Mouse (Mus musculus) frontal cortex, postnatal 25 days (tissue): ENCODE measurements around the gene Crat.
A peak's percentile ranks its signal among the peaks of the same experiment; 100 is the strongest.

Experiments
- DNase-seq, 2 experiments: peaks; one replicate each; pipeline ENCODE4 v3.0.0; 2022; ENCODE audit warnings: low spot score in 2 of 2

Crat gene

DNA sequence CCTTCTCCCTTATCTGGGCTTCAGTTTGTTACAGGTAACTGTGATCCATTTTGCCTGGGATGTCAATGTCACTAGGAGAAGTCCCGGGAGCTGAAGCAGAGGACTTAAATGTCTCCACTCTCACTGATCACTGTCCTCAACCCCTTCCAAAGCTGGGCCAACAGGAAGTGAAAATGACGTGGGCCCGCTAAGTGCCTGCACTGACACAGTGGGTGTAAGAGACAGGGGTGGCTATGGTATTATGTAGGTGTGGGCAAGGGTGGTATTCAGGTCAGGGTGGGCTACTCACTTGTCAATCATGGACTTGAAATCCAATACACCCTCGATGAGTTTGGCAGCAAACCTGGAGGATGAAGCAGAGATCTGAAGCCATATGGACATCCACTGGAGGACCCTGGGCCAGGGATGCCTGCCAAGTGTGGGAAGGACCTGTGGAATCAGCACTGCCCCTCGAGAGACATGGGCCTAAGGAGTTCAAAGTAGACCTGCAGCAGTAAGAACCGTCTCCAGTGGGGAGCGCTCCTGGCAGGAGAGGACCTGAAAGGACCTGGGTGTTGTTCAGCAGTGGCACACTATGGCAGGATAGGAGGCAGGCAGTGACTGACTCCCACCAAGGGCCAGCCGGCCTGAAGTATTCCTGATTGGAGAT lies 7.0 kb downstream of the Crat start:
- DNase-seq = no peak

DNA sequence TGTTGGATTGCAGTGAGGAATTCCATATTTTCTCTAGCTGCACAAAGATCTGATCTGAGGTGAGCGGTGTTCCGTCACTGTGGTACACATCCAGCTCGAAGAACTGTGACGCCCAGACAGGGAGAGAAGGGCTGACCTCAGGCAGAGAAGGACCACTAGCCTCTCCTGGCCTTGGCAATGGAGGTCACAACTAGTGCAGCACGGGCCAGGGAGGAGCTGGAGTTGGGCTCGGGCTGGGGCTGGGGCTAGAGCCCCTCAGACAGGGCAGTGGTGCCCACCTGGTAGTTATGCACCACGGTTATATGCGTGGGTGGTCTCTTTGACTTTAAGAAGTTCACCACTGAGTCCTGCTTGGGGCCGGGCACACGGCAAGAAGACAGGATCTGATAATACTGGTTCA lies 7.8 kb downstream of the Crat start:
- no peak for DNase-seq

GRCm38 (mm10) chr2:30407221-30407620 lies 8.4 kb downstream of the Crat start:
- DNase-seq = no peak

DNA sequence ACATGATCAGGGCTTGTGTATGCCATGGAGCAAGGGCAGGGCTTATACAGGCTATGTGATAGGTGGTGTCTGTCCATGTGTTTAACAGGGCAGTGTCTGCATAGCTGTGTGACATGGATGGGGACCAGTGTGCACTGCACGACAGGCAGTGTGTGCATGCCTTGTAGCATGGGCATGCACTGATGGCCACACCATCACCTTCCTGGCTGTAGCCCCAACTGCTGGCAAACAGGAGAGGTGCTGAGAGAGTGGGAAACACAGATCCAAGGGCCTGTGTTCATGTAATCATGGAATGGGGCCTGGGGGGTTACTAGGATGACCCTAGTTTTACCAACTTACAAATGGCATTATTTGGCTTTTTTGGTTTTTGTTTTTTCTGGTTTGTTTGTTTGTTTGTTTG lies 11.7 kb downstream of the Crat start:
- no peak for DNase-seq

- no peak for DNase-seq
Observed at GRCm38 (mm10) chr2:30402843-30403242, 12.8 kb downstream of the Crat start.

GRCm38 (mm10) chr2:30402351-30402826 lies 13.2 kb downstream of the Crat start:
- DNase-seq = no peak

- DNase-seq = no peak
Observed at GRCm38 (mm10) chr2:30401581-30401980, 14.0 kb downstream of the Crat start.

- no peak for DNase-seq
Observed at GRCm38 (mm10) chr2:30399191-30400171, 16.1 kb downstream of the Crat start.

DNA sequence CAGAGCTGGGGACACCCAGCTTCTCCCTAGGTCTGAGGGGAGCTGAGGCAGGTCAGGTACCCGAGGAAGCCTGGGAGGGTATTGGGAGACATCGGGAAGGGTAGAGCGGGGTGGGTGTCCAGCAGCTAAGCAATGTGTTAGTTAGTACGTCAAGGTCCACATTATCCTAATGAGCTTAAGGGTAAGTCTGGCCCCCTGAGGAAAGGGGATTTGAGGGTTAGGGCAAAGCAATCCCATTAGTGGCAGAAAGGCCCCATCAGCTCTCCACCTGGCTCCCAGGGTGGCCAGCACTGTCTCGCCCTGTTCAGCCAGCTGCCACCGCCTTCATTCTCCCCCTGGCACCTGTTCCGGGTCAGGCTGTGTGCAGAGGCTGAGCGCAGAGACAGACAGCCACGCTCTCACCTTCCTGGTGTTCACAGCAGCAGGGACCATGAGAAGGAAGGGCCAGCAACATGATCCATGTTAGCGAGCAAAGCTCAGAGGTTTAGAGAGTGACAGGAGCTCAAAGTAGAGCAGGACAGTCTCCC lies 17.6 kb downstream of the Crat start:
- DNase-seq = no peak

- no peak for DNase-seq
Observed at GRCm38 (mm10) chr2:30396246-30396645, 19.4 kb downstream of the Crat start.

DNA sequence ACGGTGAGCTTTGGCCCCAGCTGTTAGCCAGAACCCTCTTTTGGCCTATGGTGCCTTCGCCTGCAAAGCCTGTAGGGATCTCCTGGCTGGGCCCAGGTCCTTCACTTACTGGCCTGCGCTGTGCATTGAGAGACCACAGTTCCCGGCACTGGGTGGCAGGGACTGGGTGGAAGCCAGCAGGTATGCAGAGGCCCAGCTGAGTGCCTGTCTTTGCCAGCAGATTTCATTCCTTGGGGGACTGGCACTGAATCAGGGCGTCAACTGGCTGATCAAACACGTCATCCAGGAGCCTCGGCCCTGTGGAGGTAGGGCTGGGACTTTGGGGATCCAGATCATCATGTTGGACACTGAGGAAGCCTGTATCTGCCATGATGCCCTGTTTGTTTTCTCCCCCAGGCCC lies 19.9 kb downstream of the Crat start:
- no peak for DNase-seq

- no peak for DNase-seq
Observed at GRCm38 (mm10) chr2:30393370-30393656, 22.3 kb downstream of the Crat start.

GRCm38 (mm10) chr2:30392577-30393369 lies 22.8 kb downstream of the Crat start:
- DNase-seq = peak; percentile 34 to 54

DNA sequence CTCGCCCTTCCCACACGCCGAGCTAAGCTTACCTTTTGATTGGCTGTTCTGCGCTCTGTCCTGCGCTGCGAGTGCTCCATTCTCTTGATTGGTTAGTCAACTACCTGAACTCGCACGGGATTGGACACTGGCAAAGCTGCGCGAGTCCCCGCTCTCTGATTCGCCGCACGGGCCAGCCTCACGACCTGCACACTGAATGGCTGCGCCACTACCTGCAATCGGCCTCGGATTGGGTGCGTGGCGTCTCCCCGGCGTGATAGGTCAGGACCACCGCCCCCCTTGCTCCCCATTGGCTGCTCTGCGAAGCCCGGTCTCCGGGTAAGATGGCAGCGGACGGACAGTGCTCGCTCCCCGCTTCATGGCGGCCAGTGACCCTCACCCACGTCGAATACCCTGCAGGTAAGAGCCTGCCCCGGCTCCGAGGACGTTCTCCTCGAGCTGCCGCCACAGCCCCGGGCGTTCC lies 23.5 kb downstream of the Crat start, which contains the start of gene Dolpp1:
TSS of gene Dolpp1 (plus strand) at position 141 of the 463 bp plus-strand sequence.
- DNase-seq = peak; percentile 95 to 98

DNA sequence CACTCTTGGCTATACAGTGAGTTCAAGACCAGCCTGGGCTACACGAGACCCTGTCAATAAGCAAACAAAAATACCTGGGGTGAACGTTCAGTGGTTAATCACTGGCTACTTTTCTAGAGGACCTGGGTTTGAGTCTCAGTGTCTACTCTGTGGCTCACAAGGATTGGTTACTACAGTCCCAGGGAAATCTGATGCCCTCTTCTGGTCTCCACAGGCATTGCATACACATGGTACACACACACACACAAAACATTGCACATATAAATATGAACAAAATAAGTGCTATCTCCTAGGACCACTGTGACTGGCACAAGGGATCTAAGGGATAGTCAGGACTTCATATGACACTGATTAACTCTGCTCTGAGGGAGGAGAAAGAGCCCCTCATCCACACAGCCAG lies 26.6 kb downstream of the Crat start:
- no peak for DNase-seq

DNA sequence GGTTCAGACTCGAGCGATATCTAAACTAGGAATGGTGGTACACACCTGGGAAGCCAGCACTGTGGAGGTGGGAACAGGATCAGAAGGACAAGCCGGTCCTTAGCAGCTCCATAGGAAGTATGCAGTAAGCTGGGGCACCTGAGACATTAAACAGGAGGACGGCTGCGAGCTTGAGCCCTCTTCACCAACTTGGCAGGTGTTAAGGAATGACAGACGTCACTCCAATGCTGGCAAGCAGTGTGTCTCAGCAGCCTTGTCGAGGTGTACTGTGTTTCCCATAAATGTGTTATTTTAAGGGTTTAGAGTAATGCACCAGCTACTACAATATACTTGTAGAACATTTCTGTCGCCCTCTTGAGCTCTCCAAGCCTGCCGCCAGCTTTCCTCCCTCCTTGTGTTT lies 28.7 kb downstream of the Crat start:
- no peak for DNase-seq

DNA sequence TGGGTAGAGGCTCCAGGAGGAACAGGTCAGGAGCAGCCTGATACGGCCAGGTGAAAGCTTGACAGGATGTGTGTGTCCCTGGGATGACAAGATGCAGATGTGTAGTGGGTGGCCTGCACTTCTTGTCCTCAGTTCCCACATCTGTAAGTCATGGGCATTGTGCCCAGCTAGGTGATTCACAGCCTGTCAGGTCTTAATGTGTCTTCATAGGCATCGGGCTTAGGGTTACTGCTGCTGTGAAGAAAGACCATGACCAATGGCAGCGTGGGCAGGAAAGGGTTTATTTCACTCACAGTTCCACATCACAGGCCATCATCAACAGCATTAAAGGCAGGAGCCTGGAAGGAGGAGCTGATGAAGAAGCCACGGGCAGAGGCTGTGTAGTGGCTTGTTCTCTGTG lies 30.0 kb downstream of the Crat start:
- no peak for DNase-seq

DNA sequence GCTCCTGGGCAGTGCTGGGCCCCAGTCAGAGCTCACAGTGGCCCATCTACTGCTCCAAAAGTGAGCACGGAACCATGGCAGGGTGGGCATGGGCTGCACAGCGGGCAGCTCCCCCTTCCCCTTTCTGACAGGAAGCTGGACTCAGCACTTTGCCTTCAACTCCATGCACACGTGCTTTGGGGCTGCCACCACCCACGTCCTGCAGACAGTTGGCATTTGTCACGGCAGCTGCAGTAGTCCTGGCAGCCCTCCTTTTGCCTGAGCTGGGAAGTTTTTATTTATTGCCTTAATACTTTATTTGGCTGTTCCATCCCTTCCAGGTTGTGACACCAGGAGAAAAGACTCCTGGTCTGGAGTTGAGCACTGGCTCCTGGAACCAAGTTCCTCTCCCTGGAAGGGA lies 30.8 kb downstream of the Crat start:
- DNase-seq = no peak

DNA sequence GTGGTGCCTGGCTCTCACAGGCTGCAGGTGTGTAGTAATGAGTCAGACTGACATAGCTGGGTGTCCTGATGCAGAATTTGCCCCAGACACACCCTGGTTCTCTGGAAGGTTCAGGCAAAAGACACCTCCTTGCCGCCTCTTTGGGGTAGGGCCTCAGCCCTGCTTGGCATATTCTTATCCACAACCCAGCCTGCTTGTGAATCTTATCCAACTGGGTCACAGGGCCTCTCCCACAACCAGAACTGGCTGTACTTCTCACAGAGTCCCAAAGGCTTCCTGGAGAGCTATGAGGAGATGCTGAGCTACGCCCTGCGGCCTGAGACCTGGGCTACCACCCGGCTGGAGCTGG lies 34.3 kb downstream of the Crat start:
- no peak for DNase-seq

- no peak for DNase-seq
Observed at GRCm38 (mm10) chr2:30380564-30381376, 34.8 kb downstream of the Crat start.

GRCm38 (mm10) chr2:30379307-30379706 lies 36.3 kb downstream of the Crat start:
- no peak for DNase-seq
